Mouse (Mus musculus) liver, embryonic 14.5 days (tissue): ENCODE results near the gene Ldhd. TPM values are rescaled to one million over a fixed set of nuclear protein-coding genes. Genes with fewer than 3 reads are reported as not detected.

Source experiments
- ATAC-seq: fragments of 200-750 bp; cut with Nextera tagmentation; 2 replicates; pipeline ENCODE4 v1.8.0; 2017; ENCODE audit warnings: moderate number of reproducible peaks, mild to moderate bottlenecking, moderate library complexity; ENCODE audit not compliant: insufficient read depth
- DNase-seq, 3 experiments: peaks; one replicate each; pipeline ENCODE4 v3.0.0-alpha.2; 2012 to 2013; ENCODE audit warnings: low read depth in 3 of 3, low spot score in 3 of 3
- H3K27ac ChIP-seq: fragments of 300-500 bp; sonication (generic); 2 replicates; pipeline ENCODE4 v1.5.1; 2014; ENCODE audit warnings: moderate library complexity, mild to moderate bottlenecking, control low read depth, inconsistent platforms
- H3K27me3 ChIP-seq: fragments of 300-500 bp; sonication (generic); 2 replicates; pipeline ENCODE4 v1.6.1; 2014; ENCODE audit warnings: mild to moderate bottlenecking, low read length, moderate library complexity; ENCODE audit not compliant: control insufficient read depth, insufficient read depth
- H3K36me3 ChIP-seq: fragments of 300-500 bp; sonication (generic); replicated peaks from 2 replicates; pipeline ENCODE4 v1.6.1; 2014; ENCODE audit warnings: low read depth; ENCODE audit not compliant: control insufficient read depth, insufficient read depth
- H3K4me1 ChIP-seq, 2 experiments: fragments of 200-500 bp in 1 of 2; fragments of 300-500 bp in 1 of 2; sonication (generic) in 1 of 2; replicated peaks; 2 replicates each; pipeline ENCODE4 v1.6.1; 2012 to 2014; ENCODE audit warnings: antibody characterized with exemption in 1 of 2, inconsistent platforms in 1 of 2, low read length in 1 of 2; ENCODE audit not compliant: control insufficient read depth in 2 of 2, insufficient read depth in 2 of 2
- H3K4me2 ChIP-seq: fragments of 300-500 bp; sonication (generic); 2 replicates; pipeline ENCODE4 v1.6.1; 2014; ENCODE audit warnings: low read depth, mild to moderate bottlenecking, control low read depth, moderate library complexity
- H3K4me3 ChIP-seq, 2 experiments: fragments of 200-500 bp in 1 of 2; fragments of 300-500 bp in 1 of 2; sonication (generic) in 1 of 2; 2 replicates each; pipeline ENCODE4 v1.5.1; 2012 to 2014; ENCODE audit warnings: low read depth in 2 of 2, low read length in 2 of 2, mild to moderate bottlenecking in 2 of 2, control low read depth in 1 of 2, inconsistent platforms in 1 of 2, moderate library complexity in 1 of 2; ENCODE audit not compliant: insufficient read depth in 1 of 2
- H3K9ac ChIP-seq: fragments of 300-500 bp; sonication (generic); replicated peaks from 2 replicates; pipeline ENCODE4 v1.6.1; 2014; ENCODE audit warnings: mild to moderate bottlenecking, control low read depth, moderate library complexity
- H3K9me3 ChIP-seq: fragments of 300-500 bp; sonication (generic); 2 replicates; pipeline ENCODE4 v1.6.1; 2016; ENCODE audit warnings: low read length, mixed read lengths; ENCODE audit not compliant: control insufficient read depth
- CTCF ChIP-seq: IDR thresholded peaks from 2 replicates; pipeline ENCODE4 v1.5.1; 2016; ENCODE audit warnings: antibody characterized with exemption, low read depth, control low read depth
- EP300 ChIP-seq: IDR thresholded peaks from 2 replicates; pipeline ENCODE4 v1.6.1; 2016; ENCODE audit warnings: antibody characterized with exemption, low read depth
- WGBS: fragments of 180-500 bp; shearing (Covaris S2); extraction: QIAGEN DNeasy Blood & Tissue Kit; methylation state at CpG from one replicate; pipeline ENCODE4 v1.1.7; 2014; ENCODE audit not compliant: insufficient replicate concordance; 5-methylcytosine and 5-hydroxymethylcytosine counted together
- polyA plus RNA-seq, 2 experiments: library from polyadenylated mRNA; depleted of rRNA in 1 of 2; stranded (reverse) in 1 of 2; unstranded in 1 of 2; fragments of >200 nt; fragmentation: Nextera tagmentation in 1 of 2; extraction: Ambion mirVana in 1 of 2; gene quantifications; 2 replicates each; pipeline versions ENCODE4 v1.2.1 to v1.2.3; 2012 to 2014

The Ldhd gene
- polyA plus RNA-seq, 2 experiments = 0.09 to 0.10 TPM

GRCm38 (mm10) chr8:111619936-111620335, 10.2 kb downstream of the Ldhd start:
- DNase-seq (no peak), ATAC-seq (no peak)
- Histone ChIP-seq H3K9ac (no peak overlapping the region), H3K9me3 (no peaks in the 10 kb centered on the region), H3K27me3 (no peaks in the 10 kb centered on the region), H3K4me3 (no peak overlapping the region), H3K4me1 (0 out of 4 replicates have a peak, but pooled peaks cover 0 to 3% of the 10 kb centered on the region in 2 experiments), H3K4me2 (no peak overlapping the region), H3K36me3 (no peaks in the 10 kb centered on the region), H3K27ac (no peak overlapping the region)
- no peak for TF ChIP-seq CTCF
- no peak for TF ChIP-seq EP300
- 48% methylated on average over 1 of the region's 1 CpGs for WGBS

- Histone ChIP-seq H3K4me3 (no peak overlapping the region), H3K4me1 (0 out of 4 replicates have a peak, but pooled peaks cover 0 to 3% of the 10 kb centered on the region in 2 experiments), H3K27ac (no peak overlapping the region), H3K9me3 (no peaks in the 10 kb centered on the region), H3K36me3 (no peaks in the 10 kb centered on the region), H3K9ac (no peak overlapping the region), H3K27me3 (no peaks in the 10 kb centered on the region), H3K4me2 (no peak overlapping the region)
- no peak for TF ChIP-seq EP300
- DNase-seq = no peak
- 91% methylated on average over 4 of the region's 4 CpGs for WGBS
- ATAC-seq = no peak
These were observed 11.9 kb downstream of the Ldhd start for GRCm38 (mm10) chr8:111618273-111618672.

- ATAC-seq (no peak), DNase-seq (no peak)
- no peaks in the 10 kb centered on the region for H3K9me3 ChIP-seq
- no peaks in the 10 kb centered on the region for H3K36me3 ChIP-seq
- H3K9ac ChIP-seq = no peak overlapping the region
- no peak overlapping the region for H3K27ac ChIP-seq
- H3K4me3 ChIP-seq = no peak overlapping the region
- H3K4me2 ChIP-seq = no peak overlapping the region
- no peaks in the 10 kb centered on the region for H3K27me3 ChIP-seq
- WGBS = 63% methylated on average over 6 of the region's 6 CpGs
- TF ChIP-seq CTCF (no peak), EP300 (no peak)
- H3K4me1 ChIP-seq = 0 out of 4 replicates have a peak, but pooled peaks cover 0 to 3% of the 10 kb centered on the region in 2 experiments
These were observed 12.4 kb downstream of the Ldhd start for GRCm38 (mm10) chr8:111617812-111618211.

GRCm38 (mm10) chr8:111614786-111615701, 15.1 kb downstream of the Ldhd start:
- no peak overlapping the region for H3K4me3 ChIP-seq
- H3K27me3 ChIP-seq = no peaks in the 10 kb centered on the region
- no peak overlapping the region for H3K27ac ChIP-seq
- H3K4me1 ChIP-seq = 0 out of 4 replicates have a peak, but pooled peaks cover 0 to 3% of the 10 kb centered on the region in 2 experiments
- TF ChIP-seq CTCF (no peak), EP300 (no peak)
- WGBS = 68% methylated on average over 6 of the region's 6 CpGs
- no peak overlapping the region for H3K9ac ChIP-seq
- no peaks in the 10 kb centered on the region for H3K36me3 ChIP-seq
- H3K9me3 ChIP-seq = no peaks in the 10 kb centered on the region
- DNase-seq = no peak
- H3K4me2 ChIP-seq = no peak overlapping the region
- no peak for ATAC-seq

- 0 out of 4 replicates have a peak, but pooled peaks cover 0 to 3% of the 10 kb centered on the region in 2 experiments for H3K4me1 ChIP-seq
- no peak overlapping the region for H3K9ac ChIP-seq
These were observed 17.0 kb downstream of the Ldhd start for GRCm38 (mm10) chr8:111613181-111613580.

More at GRCm38 (mm10) chr8:111613181-111613580, 17.0 kb downstream of the Ldhd start:
- no peaks in the 10 kb centered on the region for H3K36me3 ChIP-seq
- H3K9me3 ChIP-seq = no peaks in the 10 kb centered on the region
- no peak for DNase-seq
- TF ChIP-seq EP300 (no peak), CTCF (no peak)
- H3K4me3 ChIP-seq = no peak overlapping the region
- H3K27ac ChIP-seq = no peak overlapping the region
- H3K4me2 ChIP-seq = no peak overlapping the region
- no peak for ATAC-seq
- no peaks in the 10 kb centered on the region for H3K27me3 ChIP-seq
- WGBS = 71% methylated on average over 5 of the region's 5 CpGs
